Mouse (Mus musculus) cortical plate, adult 2 months (tissue): ENCODE results near the gene Ypel2.

ENCODE experiments used
- CTCF ChIP-seq: fragments of 200-500 bp; IDR thresholded peaks from 2 replicates; pipeline ENCODE4 v1.5.1; 2011; ENCODE audit warnings: mild to moderate bottlenecking, control low read depth, low read length; ENCODE audit not compliant: insufficient read depth; ENCODE audit errors: extremely low read depth
- POLR2A ChIP-seq: fragments of 200-500 bp; IDR thresholded peaks from 2 replicates; pipeline ENCODE4 v1.6.1; 2011; ENCODE audit warnings: mild to moderate bottlenecking, low read length, control low read depth; ENCODE audit not compliant: insufficient read depth; ENCODE audit errors: extremely low read depth

GRCm38 (mm10) chr11:86969041-86969821 lies 24.3 kb downstream of the Ypel2 start:
- TF ChIP-seq CTCF = no peak
- no peak for TF ChIP-seq POLR2A
